Mouse (Mus musculus): ENCODE data around the gene Smarcc2. TPM values are rescaled to one million over a fixed set of nuclear protein-coding genes. Genes with fewer than 3 reads are reported as not detected.

Gene Smarcc2
- polyA plus RNA-seq, 2 experiments: 98.0 to 216 TPM

- ATAC-seq (ENCODE audit: low FRiP score, low read depth): no peak
- 0 out of 2 replicates have a peak, but pooled peaks cover 3% of the 10 kb centered on the region for H3K4me1 ChIP-seq (ENCODE audit: control insufficient read depth, insufficient read depth, low read length)
- WGBS: 93% methylated on average over 1 of the region's 1 CpGs
- no peak overlapping the region for H3K27ac ChIP-seq (replicated peaks; ENCODE audit: low read depth, low read length)
- no peak overlapping the region for H3K4me2 ChIP-seq (replicated peaks; ENCODE audit: low read depth, low read length, severe bottlenecking)
- no peak for DNase-seq (ENCODE audit: low spot score)
- TF ChIP-seq POLR2A (IDR thresholded peaks at IDR 0.05; ENCODE audit: borderline replicate concordance, extremely low read depth, insufficient read depth, insufficient read length): no peak
- H3K9me3 ChIP-seq (ENCODE audit: control insufficient read depth, low read length): no peaks in the 10 kb centered on the region
- H3K9ac ChIP-seq (ENCODE audit: low read depth, low read length, severe bottlenecking): no peak overlapping the region
- no peaks in the 10 kb centered on the region for H3K27me3 ChIP-seq (ENCODE audit: control insufficient read depth, insufficient read depth, low read length)
- H3K4me3 ChIP-seq (replicated peaks; ENCODE audit: low read length): no peak overlapping the region
- H3K36me3 ChIP-seq (ENCODE audit: control insufficient read depth, insufficient read depth, low read length): peaks cover 18% of the 10 kb centered on the region
These were observed 79.4 kb downstream of the Smarcc2 start for GRCm38 (mm10) chr10:128538340-128538870.

Small RNA genes within 50 kb of the gene (microRNA-seq; reads per million reads assigned to microRNA genes)
- gene Mir6916 (not detected), gene Mir8105 (0.69 reads per million)

Other genes with a start within 250 kb of the Smarcc2 start
- gene Spryd4, start 247.4 kb upstream of the Smarcc2 start, polyA plus RNA-seq (2012; rRNA removed): 22.3 and 27.4 TPM in 2 replicates
- 36.9 and 38.7 TPM in 2 replicates for gene Spryd4, start 247.4 kb upstream of the Smarcc2 start, polyA plus RNA-seq (2014; fragmentation: Nextera tagmentation; extraction: Ambion mirVana)
- gene Mip, start 233.4 kb upstream of the Smarcc2 start, polyA plus RNA-seq (2012; rRNA removed): 0.88 and 1.7 TPM in 2 replicates
- 0.17 and 0.37 TPM in 2 replicates for gene Mip, start 233.4 kb upstream of the Smarcc2 start, polyA plus RNA-seq (2014; fragmentation: Nextera tagmentation; extraction: Ambion mirVana)
- gene Timeless, start 227.2 kb upstream of the Smarcc2 start, polyA plus RNA-seq (2012; rRNA removed): 31.7 and 32.4 TPM in 2 replicates
- 48.6 and 54.7 TPM in 2 replicates for gene Timeless, start 227.2 kb upstream of the Smarcc2 start, polyA plus RNA-seq (2014; fragmentation: Nextera tagmentation; extraction: Ambion mirVana)
- 0.58 and 0.72 TPM in 2 replicates for gene Apon, start 205.2 kb upstream of the Smarcc2 start, polyA plus RNA-seq (2012; rRNA removed)
- gene Apon, start 205.2 kb upstream of the Smarcc2 start, polyA plus RNA-seq (2014; fragmentation: Nextera tagmentation; extraction: Ambion mirVana): 0.30 and 0.57 TPM in 2 replicates
- 0.20 and 0.32 TPM in 2 replicates for gene Apof, start 190.6 kb upstream of the Smarcc2 start, polyA plus RNA-seq (2012; rRNA removed)
- gene Apof, start 190.6 kb upstream of the Smarcc2 start, polyA plus RNA-seq (2014; fragmentation: Nextera tagmentation; extraction: Ambion mirVana): not detected in 2 replicates
- 20.5 and 22.1 TPM in 2 replicates for gene Stat2, start 188.7 kb upstream of the Smarcc2 start, polyA plus RNA-seq (2012; rRNA removed)
- gene Stat2, start 188.7 kb upstream of the Smarcc2 start, polyA plus RNA-seq (2014; fragmentation: Nextera tagmentation; extraction: Ambion mirVana): 12.9 and 13.2 TPM in 2 replicates
- 0.18 and 0.31 TPM in 2 replicates for gene Il23a, start 160.5 kb upstream of the Smarcc2 start, polyA plus RNA-seq (2012; rRNA removed)
- 0.28 TPM in 1 of 2 replicates, not detected in the other for gene Il23a, start 160.5 kb upstream of the Smarcc2 start, polyA plus RNA-seq (2014; fragmentation: Nextera tagmentation; extraction: Ambion mirVana)
- gene Pan2, start 155.9 kb upstream of the Smarcc2 start, polyA plus RNA-seq (2012; rRNA removed): 49.7 and 58.0 TPM in 2 replicates
- gene Pan2, start 155.9 kb upstream of the Smarcc2 start, polyA plus RNA-seq (2014; fragmentation: Nextera tagmentation; extraction: Ambion mirVana): 26.6 and 31.1 TPM in 2 replicates
- gene Cnpy2, start 136.8 kb upstream of the Smarcc2 start, polyA plus RNA-seq (2012; rRNA removed): 129 and 169 TPM in 2 replicates
- gene Cnpy2, start 136.8 kb upstream of the Smarcc2 start, polyA plus RNA-seq (2014; fragmentation: Nextera tagmentation; extraction: Ambion mirVana): 378 and 387 TPM in 2 replicates
- gene Cs, start 121.5 kb upstream of the Smarcc2 start, polyA plus RNA-seq (2012; rRNA removed): 131 and 149 TPM in 2 replicates
- 173 and 174 TPM in 2 replicates for gene Cs, start 121.5 kb upstream of the Smarcc2 start, polyA plus RNA-seq (2014; fragmentation: Nextera tagmentation; extraction: Ambion mirVana)
- gene Coq10a, start 90.3 kb upstream of the Smarcc2 start, polyA plus RNA-seq (2012; rRNA removed): 38.9 and 43.5 TPM in 2 replicates
- gene Coq10a, start 90.3 kb upstream of the Smarcc2 start, polyA plus RNA-seq (2014; fragmentation: Nextera tagmentation; extraction: Ambion mirVana): 19.4 and 21.5 TPM in 2 replicates
- 50.7 and 59.8 TPM in 2 replicates for gene Ankrd52, start 82.1 kb upstream of the Smarcc2 start, polyA plus RNA-seq (2012; rRNA removed)
- gene Ankrd52, start 82.1 kb upstream of the Smarcc2 start, polyA plus RNA-seq (2014; fragmentation: Nextera tagmentation; extraction: Ambion mirVana): 11.3 and 11.9 TPM in 2 replicates
- gene Slc39a5, start 58.0 kb upstream of the Smarcc2 start, polyA plus RNA-seq (2012; rRNA removed): 0.39 and 0.55 TPM in 2 replicates
- 0.14 TPM in 1 of 2 replicates, not detected in the other for gene Slc39a5, start 58.0 kb upstream of the Smarcc2 start, polyA plus RNA-seq (2014; fragmentation: Nextera tagmentation; extraction: Ambion mirVana)
- gene Nabp2, start 47.8 kb upstream of the Smarcc2 start, polyA plus RNA-seq (2012; rRNA removed): 38.9 and 42.3 TPM in 2 replicates
- gene Nabp2, start 47.8 kb upstream of the Smarcc2 start, polyA plus RNA-seq (2014; fragmentation: Nextera tagmentation; extraction: Ambion mirVana): 68.6 and 71.9 TPM in 2 replicates
- 37.0 and 38.1 TPM in 2 replicates for gene Rnf41, start 47.6 kb upstream of the Smarcc2 start, polyA plus RNA-seq (2012; rRNA removed)
- 35.7 and 36.1 TPM in 2 replicates for gene Rnf41, start 47.6 kb upstream of the Smarcc2 start, polyA plus RNA-seq (2014; fragmentation: Nextera tagmentation; extraction: Ambion mirVana)
- gene Myl6, start 34.9 kb downstream of the Smarcc2 start, polyA plus RNA-seq (2012; rRNA removed): 1,142 and 1,623 TPM in 2 replicates
- gene Myl6, start 34.9 kb downstream of the Smarcc2 start, polyA plus RNA-seq (2014; fragmentation: Nextera tagmentation; extraction: Ambion mirVana): 1,081 and 1,105 TPM in 2 replicates
- 54.9 and 56.7 TPM in 2 replicates for gene Myl6b, start 39.4 kb downstream of the Smarcc2 start, polyA plus RNA-seq (2012; rRNA removed)
- 6.1 and 6.6 TPM in 2 replicates for gene Myl6b, start 39.4 kb downstream of the Smarcc2 start, polyA plus RNA-seq (2014; fragmentation: Nextera tagmentation; extraction: Ambion mirVana)
- 51.3 and 59.6 TPM in 2 replicates for gene Esyt1, start 66.6 kb downstream of the Smarcc2 start, polyA plus RNA-seq (2012; rRNA removed)
- 35.8 and 37.9 TPM in 2 replicates for gene Esyt1, start 66.6 kb downstream of the Smarcc2 start, polyA plus RNA-seq (2014; fragmentation: Nextera tagmentation; extraction: Ambion mirVana)
- gene Zc3h10, start 88.5 kb downstream of the Smarcc2 start, polyA plus RNA-seq (2012; rRNA removed): 15.2 and 17.2 TPM in 2 replicates
- gene Zc3h10, start 88.5 kb downstream of the Smarcc2 start, polyA plus RNA-seq (2014; fragmentation: Nextera tagmentation; extraction: Ambion mirVana): 13.7 and 14.5 TPM in 2 replicates
- gene Rpl41, start 90.1 kb downstream of the Smarcc2 start, polyA plus RNA-seq (2012; rRNA removed): 2,621 and 3,931 TPM in 2 replicates
- 4,572 and 4,920 TPM in 2 replicates for gene Rpl41, start 90.1 kb downstream of the Smarcc2 start, polyA plus RNA-seq (2014; fragmentation: Nextera tagmentation; extraction: Ambion mirVana)
- 111 and 186 TPM in 2 replicates for gene Pa2g4, start 106.7 kb downstream of the Smarcc2 start, polyA plus RNA-seq (2012; rRNA removed)
- gene Pa2g4, start 106.7 kb downstream of the Smarcc2 start, polyA plus RNA-seq (2014; fragmentation: Nextera tagmentation; extraction: Ambion mirVana): 207 and 210 TPM in 2 replicates
- gene Erbb3, start 130.4 kb downstream of the Smarcc2 start, polyA plus RNA-seq (2012; rRNA removed): 17.5 and 18.2 TPM in 2 replicates
- 19.6 and 21.1 TPM in 2 replicates for gene Erbb3, start 130.4 kb downstream of the Smarcc2 start, polyA plus RNA-seq (2014; fragmentation: Nextera tagmentation; extraction: Ambion mirVana)
- gene Rps26, start 167.5 kb downstream of the Smarcc2 start, polyA plus RNA-seq (2012; rRNA removed): 1,619 and 1,662 TPM in 2 replicates
- 1,135 and 1,177 TPM in 2 replicates for gene Rps26, start 167.5 kb downstream of the Smarcc2 start, polyA plus RNA-seq (2014; fragmentation: Nextera tagmentation; extraction: Ambion mirVana)
- 8.0 and 10.3 TPM in 2 replicates for gene Ikzf4, start 186.7 kb downstream of the Smarcc2 start, polyA plus RNA-seq (2012; rRNA removed)
- gene Ikzf4, start 186.7 kb downstream of the Smarcc2 start, polyA plus RNA-seq (2014; fragmentation: Nextera tagmentation; extraction: Ambion mirVana): 4.6 and 5.2 TPM in 2 replicates
- gene Suox, start 214.8 kb downstream of the Smarcc2 start, polyA plus RNA-seq (2012; rRNA removed): 17.0 and 17.7 TPM in 2 replicates
- gene Suox, start 214.8 kb downstream of the Smarcc2 start, polyA plus RNA-seq (2014; fragmentation: Nextera tagmentation; extraction: Ambion mirVana): 13.1 and 16.3 TPM in 2 replicates
- 88.3 and 96.3 TPM in 2 replicates for gene Rab5b, start 237.0 kb downstream of the Smarcc2 start, polyA plus RNA-seq (2012; rRNA removed)
- gene Rab5b, start 237.0 kb downstream of the Smarcc2 start, polyA plus RNA-seq (2014; fragmentation: Nextera tagmentation; extraction: Ambion mirVana): 78.8 and 86.9 TPM in 2 replicates
- 3.7 and 3.8 TPM in 2 replicates for gene Pmel, start 244.9 kb downstream of the Smarcc2 start, polyA plus RNA-seq (2012; rRNA removed)
- 4.6 and 5.5 TPM in 2 replicates for gene Pmel, start 244.9 kb downstream of the Smarcc2 start, polyA plus RNA-seq (2014; fragmentation: Nextera tagmentation; extraction: Ambion mirVana)
- 132 and 148 TPM in 2 replicates for gene Cdk2, start 245.8 kb downstream of the Smarcc2 start, polyA plus RNA-seq (2012; rRNA removed)
- 106 and 115 TPM in 2 replicates for gene Cdk2, start 245.8 kb downstream of the Smarcc2 start, polyA plus RNA-seq (2014; fragmentation: Nextera tagmentation; extraction: Ambion mirVana)